Mouse (Mus musculus): ENCODE data around the gene Olfr1133. TPM values are rescaled to one million over a fixed set of nuclear protein-coding genes. Genes with fewer than 3 reads are reported as not detected.
"Not testable (repeated sequence)": the region's sequence is repeated elsewhere in the genome, so short reads cannot be mapped to it uniquely, and the experiment has no call there.

The Olfr1133 gene
- not detected for total RNA-seq (2022)

- no peak for DNase-seq
Observed at GRCm38 (mm10) chr2:87647274-87647673, at the start of gene Olfr1133. Gene Olfr1133 (minus strand): TSS chr2:87647374.

GRCm38 (mm10) chr2:87693847-87694246, 46.7 kb upstream of the Olfr1133 start, which contains the start of gene Olfr1136:
Gene Olfr1136 (minus strand): TSS chr2:87693947.
- DNase-seq = no peak

- DNase-seq = no peak
Observed at GRCm38 (mm10) chr2:87673564-87673963, 26.4 kb upstream of the Olfr1133 start, which contains the start of gene Olfr1135. Gene Olfr1135 (minus strand): TSS chr2:87673664.

GRCm38 (mm10) chr2:87658360-87658759, 11.2 kb upstream of the Olfr1133 start, which contains the start of gene Olfr1134:
Gene Olfr1134 (minus strand): TSS chr2:87658460.
- DNase-seq = no peak

GRCm38 (mm10) chr2:87642441-87642840, 4.7 kb downstream of the Olfr1133 start:
- no peak for DNase-seq

GRCm38 (mm10) chr2:87637435-87637834, 9.7 kb downstream of the Olfr1133 start, which contains the start of gene Olfr1132:
Gene Olfr1132 (minus strand): TSS chr2:87637535.
- DNase-seq = no peak

- no peak for DNase-seq
Observed at GRCm38 (mm10) chr2:87626804-87627203, 20.4 kb downstream of the Olfr1133 start, which contains the start of gene Olfr1131. Gene Olfr1131 (plus strand): TSS chr2:87627104.

GRCm38 (mm10) chr2:87605912-87606311, 41.3 kb downstream of the Olfr1133 start, which contains the start of gene Olfr1130:
Gene Olfr1130 (plus strand): TSS chr2:87606212.
- not testable (repeated sequence) for DNase-seq

Other genes with a start within 250 kb of the Olfr1133 start
- gene Olfr1123, start 230.7 kb downstream of the Olfr1133 start, total RNA-seq (2022) = not detected
- not detected for gene Olfr1124, start 217.1 kb downstream of the Olfr1133 start, total RNA-seq (2022)
- gene Olfr1126, start 193.4 kb downstream of the Olfr1133 start, total RNA-seq (2022) = not detected
- gene Pramel7, start 150.3 kb downstream of the Olfr1133 start, total RNA-seq (2022) = not detected
- gene Pramel6, start 140.8 kb downstream of the Olfr1133 start, total RNA-seq (2022) = not detected
- not detected for gene Olfr153, start 115.6 kb downstream of the Olfr1133 start, total RNA-seq (2022)
- not detected for gene Olfr1128, start 101.8 kb downstream of the Olfr1133 start, total RNA-seq (2022)
- gene Olfr1129, start 73.5 kb downstream of the Olfr1133 start, total RNA-seq (2022) = not detected
- not detected for gene Olfr1130, start 41.2 kb downstream of the Olfr1133 start, total RNA-seq (2022)
- gene Olfr1131, start 20.3 kb downstream of the Olfr1133 start, total RNA-seq (2022) = not detected
- not detected for gene Olfr1132, start 9.8 kb downstream of the Olfr1133 start, total RNA-seq (2022)
- gene Olfr1134, start 11.1 kb upstream of the Olfr1133 start, total RNA-seq (2022) = not detected
- not detected for gene Olfr1135, start 26.3 kb upstream of the Olfr1133 start, total RNA-seq (2022)
- gene Olfr1136, start 46.6 kb upstream of the Olfr1133 start, total RNA-seq (2022) = not detected
- not detected for gene Olfr1137, start 65.8 kb upstream of the Olfr1133 start, total RNA-seq (2022)
- not detected for gene Olfr1138, start 92.6 kb upstream of the Olfr1133 start, total RNA-seq (2022)
- not detected for gene Olfr1140, start 96.4 kb upstream of the Olfr1133 start, total RNA-seq (2022)
- not detected for gene Olfr1141, start 106.6 kb upstream of the Olfr1133 start, total RNA-seq (2022)
- not detected for gene Olfr152, start 132.1 kb upstream of the Olfr1133 start, total RNA-seq (2022)
- gene Olfr1143, start 153.2 kb upstream of the Olfr1133 start, total RNA-seq (2022) = not detected
- gene Olfr1145, start 162.4 kb upstream of the Olfr1133 start, total RNA-seq (2022) = not detected
- gene Olfr1148, start 183.2 kb upstream of the Olfr1133 start, total RNA-seq (2022) = not detected
- not detected for gene Olfr1150-ps1, start 196.6 kb upstream of the Olfr1133 start, total RNA-seq (2022)
- not detected for gene Olfr1151, start 208.5 kb upstream of the Olfr1133 start, total RNA-seq (2022)
- not detected for gene Olfr1152, start 219.1 kb upstream of the Olfr1133 start, total RNA-seq (2022)
- not detected for gene Olfr1153, start 247.6 kb upstream of the Olfr1133 start, total RNA-seq (2022)

Measured in adrenal gland, adult 8-10 months (tissue).